Mouse (Mus musculus): ENCODE measurements around the gene Ppp1r3c. TPM values are rescaled to one million over a fixed set of nuclear protein-coding genes. Genes with fewer than 3 reads are reported as not detected.

Ppp1r3c gene
- total RNA-seq, 1 experiment = 0.22 TPM

- no peak overlapping the region for H3K27ac ChIP-seq (ENCODE audit: insufficient read depth, low read depth, low read length, poor library complexity, severe bottlenecking)
- TF ChIP-seq ZNF384 (IDR thresholded peaks at IDR 0.05; ENCODE audit: low read depth, low read length) (no peak), CHD2 (IDR thresholded peaks at IDR 0.05; ENCODE audit: low read depth, low read length) (no peak), HCFC1 (IDR thresholded peaks at IDR 0.05; ENCODE audit: borderline replicate concordance, insufficient read depth, low read length) (no peak), ZC3H11A (IDR thresholded peaks at IDR 0.05; ENCODE audit: borderline replicate concordance, low read depth, low read length) (no peak)
- H3K4me3 ChIP-seq (ENCODE audit: insufficient read depth in 1 of 2, low read depth in 1 of 2, low read length in 2 of 2, poor library complexity in 1 of 2, severe bottlenecking in 1 of 2) = no peak overlapping the region
- no peak for DNase-seq (ENCODE audit: low read depth, low spot score)
- no peaks in the 10 kb centered on the region for H3K9me3 ChIP-seq (ENCODE audit: control insufficient read depth, insufficient read depth, low read depth, low read length)
- no peaks in the 10 kb centered on the region for H3K36me3 ChIP-seq (ENCODE audit: control insufficient read depth, insufficient read depth, low read length, poor library complexity, severe bottlenecking)
- in situ Hi-C loops (cut with MboI; ENCODE audit: low sequenced_read_pairs in 2 of 2, unreplicated experiment in 2 of 2) = no loop called here
- no peaks in the 10 kb centered on the region for H3K4me1 ChIP-seq (ENCODE audit: control insufficient read depth in 2 of 2, insufficient read depth in 2 of 2, low read length in 2 of 2, poor library complexity in 1 of 2)
- no peak overlapping the region for H3K9ac ChIP-seq (ENCODE audit: insufficient read depth, low read depth, low read length, poor library complexity, severe bottlenecking)
Measured at GRCm38 (mm10) chr19:36779765-36780164, 43.3 kb upstream of the Ppp1r3c start.

- no peaks in the 10 kb centered on the region for H3K4me1 ChIP-seq (ENCODE audit: control insufficient read depth in 2 of 2, insufficient read depth in 2 of 2, low read length in 2 of 2, poor library complexity in 1 of 2)
- H3K9me3 ChIP-seq (ENCODE audit: control insufficient read depth, insufficient read depth, low read depth, low read length) = no peaks in the 10 kb centered on the region
- no peak overlapping the region for H3K27ac ChIP-seq (ENCODE audit: insufficient read depth, low read depth, low read length, poor library complexity, severe bottlenecking)
- H3K9ac ChIP-seq (ENCODE audit: insufficient read depth, low read depth, low read length, poor library complexity, severe bottlenecking) = no peak overlapping the region
- no peak overlapping the region for H3K4me3 ChIP-seq (ENCODE audit: insufficient read depth in 1 of 2, low read depth in 1 of 2, low read length in 2 of 2, poor library complexity in 1 of 2, severe bottlenecking in 1 of 2)
- TF ChIP-seq MAFK (IDR thresholded peaks at IDR 0.05; ENCODE audit: insufficient read depth, low read depth, low read length) (no peak), ZNF384 (IDR thresholded peaks at IDR 0.05; ENCODE audit: low read depth, low read length) (no peak), ZC3H11A (IDR thresholded peaks at IDR 0.05; ENCODE audit: borderline replicate concordance, low read depth, low read length) (no peak), CHD2 (IDR thresholded peaks at IDR 0.05; ENCODE audit: low read depth, low read length) (no peak)
- H3K36me3 ChIP-seq (ENCODE audit: control insufficient read depth, insufficient read depth, low read length, poor library complexity, severe bottlenecking) = no peaks in the 10 kb centered on the region
- no peak for DNase-seq (ENCODE audit: low read depth, low spot score)
- in situ Hi-C loops (cut with MboI; ENCODE audit: low sequenced_read_pairs in 2 of 2, unreplicated experiment in 2 of 2) = no loop called here
Measured at GRCm38 (mm10) chr19:36775531-36775930, 39.1 kb upstream of the Ppp1r3c start.

GRCm38 (mm10) chr19:36773716-36774459 is 37.4 kb upstream of the Ppp1r3c start:
- H3K27ac ChIP-seq (ENCODE audit: insufficient read depth, low read depth, low read length, poor library complexity, severe bottlenecking) = no peak overlapping the region
- in situ Hi-C loops (cut with MboI; ENCODE audit: low sequenced_read_pairs in 2 of 2, unreplicated experiment in 2 of 2) = no loop called here
- no peaks in the 10 kb centered on the region for H3K36me3 ChIP-seq (ENCODE audit: control insufficient read depth, insufficient read depth, low read length, poor library complexity, severe bottlenecking)

GRCm38 (mm10) chr19:36768084-36768483 is 31.6 kb upstream of the Ppp1r3c start:
- Histone ChIP-seq H3K9me3 (ENCODE audit: control insufficient read depth, insufficient read depth, low read depth, low read length) (no peaks in the 10 kb centered on the region), H3K27ac (ENCODE audit: insufficient read depth, low read depth, low read length, poor library complexity, severe bottlenecking) (no peak overlapping the region), H3K4me1 (ENCODE audit: control insufficient read depth in 2 of 2, insufficient read depth in 2 of 2, low read length in 2 of 2, poor library complexity in 1 of 2) (no peaks in the 10 kb centered on the region), H3K4me3 (ENCODE audit: insufficient read depth in 1 of 2, low read depth in 1 of 2, low read length in 2 of 2, poor library complexity in 1 of 2, severe bottlenecking in 1 of 2) (no peak overlapping the region), H3K36me3 (ENCODE audit: control insufficient read depth, insufficient read depth, low read length, poor library complexity, severe bottlenecking) (no peaks in the 10 kb centered on the region), H3K9ac (ENCODE audit: insufficient read depth, low read depth, low read length, poor library complexity, severe bottlenecking) (no peak overlapping the region)
- DNase-seq (ENCODE audit: low read depth, low spot score) = no peak
- TF ChIP-seq HCFC1 (IDR thresholded peaks at IDR 0.05; ENCODE audit: borderline replicate concordance, insufficient read depth, low read length) (no peak), CHD2 (IDR thresholded peaks at IDR 0.05; ENCODE audit: low read depth, low read length) (no peak), ZNF384 (IDR thresholded peaks at IDR 0.05; ENCODE audit: low read depth, low read length) (no peak), MAFK (IDR thresholded peaks at IDR 0.05; ENCODE audit: insufficient read depth, low read depth, low read length) (no peak), ZC3H11A (IDR thresholded peaks at IDR 0.05; ENCODE audit: borderline replicate concordance, low read depth, low read length) (no peak)
- in situ Hi-C loops (cut with MboI; ENCODE audit: low sequenced_read_pairs in 2 of 2, unreplicated experiment in 2 of 2) = no loop called here

More at GRCm38 (mm10) chr19:36773716-36774459, 37.4 kb upstream of the Ppp1r3c start:
- Histone ChIP-seq H3K9ac (ENCODE audit: insufficient read depth, low read depth, low read length, poor library complexity, severe bottlenecking) (no peak overlapping the region), H3K9me3 (ENCODE audit: control insufficient read depth, insufficient read depth, low read depth, low read length) (no peaks in the 10 kb centered on the region), H3K4me1 (ENCODE audit: control insufficient read depth in 2 of 2, insufficient read depth in 2 of 2, low read length in 2 of 2, poor library complexity in 1 of 2) (no peaks in the 10 kb centered on the region), H3K4me3 (ENCODE audit: insufficient read depth in 1 of 2, low read depth in 1 of 2, low read length in 2 of 2, poor library complexity in 1 of 2, severe bottlenecking in 1 of 2) (no peak overlapping the region)
- TF ChIP-seq ZC3H11A (IDR thresholded peaks at IDR 0.05; ENCODE audit: borderline replicate concordance, low read depth, low read length) (no peak), MAFK (IDR thresholded peaks at IDR 0.05; ENCODE audit: insufficient read depth, low read depth, low read length) (no peak), ZNF384 (IDR thresholded peaks at IDR 0.05; ENCODE audit: low read depth, low read length) (no peak), HCFC1 (IDR thresholded peaks at IDR 0.05; ENCODE audit: borderline replicate concordance, insufficient read depth, low read length) (no peak), CHD2 (IDR thresholded peaks at IDR 0.05; ENCODE audit: low read depth, low read length) (no peak)
- DNase-seq (ENCODE audit: low read depth, low spot score) = no peak
